Mouse (Mus musculus) testis, postnatal 10 days (tissue): ENCODE data around the gene Ift20.
"Not testable (repeated sequence)": the region's sequence is repeated elsewhere in the genome, so short reads cannot be mapped to it uniquely, and the experiment has no call there.

Experiments used
- DNase-seq: peaks from one replicate; pipeline ENCODE4 v3.0.0; 2021; ENCODE audit warnings: low spot score

The Ift20 gene

GRCm38 (mm10) chr11:78566775-78567174, 30.6 kb downstream of the Ift20 start:
- no peak for DNase-seq

GRCm38 (mm10) chr11:78567614-78568013, 31.5 kb downstream of the Ift20 start:
- no peak for DNase-seq

GRCm38 (mm10) chr11:78568827-78569226, 32.7 kb downstream of the Ift20 start:
- no peak for DNase-seq

- DNase-seq, result no peak
Measured at GRCm38 (mm10) chr11:78569806-78570205, 33.6 kb downstream of the Ift20 start.

- DNase-seq, result no peak
Measured at GRCm38 (mm10) chr11:78571441-78571840, 35.3 kb downstream of the Ift20 start.

GRCm38 (mm10) chr11:78571854-78572253, 35.7 kb downstream of the Ift20 start:
- DNase-seq, result no peak

GRCm38 (mm10) chr11:78574031-78574430, 37.9 kb downstream of the Ift20 start:
- DNase-seq, result not testable (repeated sequence)

- DNase-seq, result no peak
Measured at GRCm38 (mm10) chr11:78574536-78574935, 38.4 kb downstream of the Ift20 start.

GRCm38 (mm10) chr11:78574975-78575374, 38.8 kb downstream of the Ift20 start:
- DNase-seq, result no peak

GRCm38 (mm10) chr11:78582848-78583247, 46.7 kb downstream of the Ift20 start:
- no peak for DNase-seq

- DNase-seq, result no peak
Measured at GRCm38 (mm10) chr11:78586099-78586498, 49.9 kb downstream of the Ift20 start.

- not testable (repeated sequence) for DNase-seq
Measured at GRCm38 (mm10) chr11:78587677-78588076, 51.5 kb downstream of the Ift20 start.
